Mouse (Mus musculus): ENCODE results near the gene Clptm1. TPM values are rescaled to one million over a fixed set of nuclear protein-coding genes. Genes with fewer than 3 reads are reported as not detected.

Clptm1 gene
- total RNA-seq, 2 experiments from 2014 or later = 77.3 to 85.5 TPM

DNA sequence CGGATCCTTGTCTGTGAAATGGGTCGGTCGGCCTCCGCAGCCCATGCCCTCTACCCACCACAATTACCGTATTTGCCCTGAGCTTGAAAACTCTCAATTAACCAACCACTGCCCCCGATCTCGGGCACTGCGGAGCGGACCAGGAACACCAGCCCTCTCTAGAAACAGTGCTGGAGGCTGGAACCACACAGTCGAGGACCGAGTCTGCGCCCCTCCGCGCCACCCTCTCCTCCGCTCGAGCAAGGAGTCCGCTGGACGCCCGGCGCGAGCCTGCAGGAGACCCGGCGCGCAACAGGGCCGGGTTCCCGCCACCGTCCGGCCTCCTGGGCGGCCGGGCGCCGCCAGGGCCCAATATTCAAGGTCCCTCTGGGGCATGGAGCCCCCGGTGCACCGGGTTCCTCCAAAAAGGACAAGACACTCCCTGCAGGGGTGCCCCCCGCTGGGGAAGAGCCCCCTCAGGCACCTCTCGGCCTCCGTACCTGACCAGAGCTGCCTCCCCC, 328 bp downstream of the Clptm1 start:
- DNase-seq = no peak

GRCm38 (mm10) chr7:19663940-19664339, 893 bp downstream of the Clptm1 start:
- no peak for DNase-seq

DNA sequence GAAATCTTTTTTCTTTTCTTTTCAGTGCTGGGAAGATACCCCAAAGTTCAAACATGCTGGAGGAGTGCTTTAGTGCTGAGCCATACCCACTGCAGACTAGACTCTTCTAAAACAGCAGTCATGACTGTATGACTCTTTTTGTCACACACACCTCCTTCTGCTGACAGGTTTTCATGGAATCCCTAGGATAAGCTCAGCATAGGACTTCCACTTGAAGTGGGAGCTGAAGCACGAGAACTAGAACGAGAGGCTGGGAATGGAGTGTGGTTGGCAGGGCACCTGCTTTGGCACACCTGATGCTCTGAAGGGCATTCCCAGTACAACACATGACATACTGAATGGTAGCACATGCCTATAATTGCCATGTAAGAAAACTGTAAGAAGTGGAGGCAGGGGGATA, 12.2 kb downstream of the Clptm1 start:
- DNase-seq = peak; percentile 78 to 84

- DNase-seq = no peak
These were observed 13.6 kb downstream of the Clptm1 start for GRCm38 (mm10) chr7:19651063-19651786.

- DNase-seq = no peak
These were observed 23.6 kb downstream of the Clptm1 start for GRCm38 (mm10) chr7:19641223-19641622.

DNA sequence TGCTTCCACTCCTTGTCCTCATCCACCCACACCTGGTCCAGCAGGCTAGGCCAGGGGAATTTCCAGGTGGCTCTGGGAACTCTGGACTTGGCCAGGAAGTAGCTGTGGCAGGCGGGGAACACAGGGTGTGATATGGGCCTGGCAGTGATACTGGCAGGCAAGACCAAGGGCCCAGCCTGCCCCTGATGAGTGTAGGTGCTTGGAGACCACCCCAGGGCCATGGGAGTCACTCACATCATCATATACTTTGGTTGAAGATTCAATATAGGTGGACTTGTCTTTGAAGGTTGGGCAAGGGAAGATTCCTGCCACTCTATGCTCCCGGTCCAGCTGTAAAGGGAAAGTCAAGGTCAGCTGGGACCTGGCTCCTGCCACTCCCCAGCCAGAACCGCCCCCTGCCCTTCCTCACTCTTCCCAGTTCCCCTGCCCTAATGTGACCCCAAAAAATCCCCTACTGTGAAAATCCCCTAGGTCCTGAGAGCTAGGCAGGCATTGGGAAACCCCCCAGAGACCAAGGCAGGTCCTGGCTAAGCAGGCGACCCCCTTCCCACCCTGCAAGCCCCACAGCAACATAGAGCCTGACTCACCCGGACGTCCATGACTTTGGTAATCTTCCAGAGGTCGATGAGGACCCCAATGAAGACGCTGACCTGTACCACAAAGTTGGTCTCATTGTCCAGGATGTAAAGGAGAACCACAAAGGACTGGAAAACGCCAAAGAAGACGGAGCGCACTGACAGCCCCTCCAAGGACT, 29.6 kb downstream of the Clptm1 start:
- DNase-seq = no peak

DNA sequence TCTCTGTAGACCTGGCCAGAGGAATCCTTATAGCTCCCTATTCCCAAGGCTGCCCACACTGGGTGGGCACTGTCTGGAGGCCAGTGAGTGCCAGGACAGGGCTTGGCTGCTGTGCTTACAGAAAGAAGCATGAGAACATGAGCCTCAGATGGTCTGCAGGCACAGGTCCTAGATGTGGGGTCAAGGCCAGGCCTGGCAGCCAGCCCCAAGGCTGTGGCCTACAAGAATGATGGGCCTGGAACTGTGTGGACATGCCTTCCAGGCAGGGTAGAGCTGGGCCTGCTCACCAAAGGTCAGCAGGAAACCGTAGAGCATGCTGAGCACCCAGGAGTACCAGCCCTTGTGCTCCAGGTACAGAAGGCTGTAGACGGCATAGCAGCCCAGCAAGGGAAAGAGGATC, 30.2 kb downstream of the Clptm1 start:
- DNase-seq = no peak

DNA sequence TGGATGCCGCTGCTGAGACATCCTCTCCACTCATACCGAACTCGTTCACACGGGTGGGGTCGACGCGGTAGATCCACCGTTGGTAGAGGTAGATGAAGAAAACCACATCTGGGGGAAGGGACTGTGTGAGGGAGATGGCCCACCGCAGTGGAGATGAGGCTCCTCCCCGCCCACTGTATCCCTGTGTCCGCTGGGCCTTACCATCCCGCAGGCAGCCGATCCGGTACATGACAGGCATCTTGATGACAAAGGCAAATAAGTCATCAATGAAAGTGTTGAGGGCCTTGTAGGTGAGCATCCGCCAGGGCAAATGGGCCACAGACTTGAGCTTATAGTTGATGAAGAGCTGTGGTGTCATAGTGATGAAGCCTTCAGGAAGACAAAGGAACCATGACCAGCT, 31.0 kb downstream of the Clptm1 start:
- no peak for DNase-seq

- no peak for DNase-seq
These were observed 31.6 kb downstream of the Clptm1 start for GRCm38 (mm10) chr7:19633197-19633596.

DNA sequence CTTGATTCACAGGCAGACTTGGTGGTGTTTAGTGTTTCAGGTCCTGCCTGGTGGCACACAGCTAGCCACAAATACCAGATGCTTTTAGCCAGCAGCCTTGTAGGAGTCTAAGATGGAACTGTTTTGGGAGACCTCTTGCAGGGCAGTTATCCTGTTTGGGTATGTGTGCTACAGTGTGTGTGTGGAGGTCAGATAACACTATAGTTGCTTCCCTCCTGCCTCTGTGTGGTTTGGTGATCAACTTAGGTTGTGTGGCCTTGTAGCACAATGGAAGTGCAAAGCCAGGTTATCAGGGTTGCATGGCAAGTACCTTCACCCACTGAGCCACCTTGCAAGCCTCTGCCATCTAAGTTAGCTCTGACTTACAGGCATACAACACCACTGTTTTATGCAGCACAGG, 32.1 kb downstream of the Clptm1 start:
- DNase-seq = no peak

- DNase-seq = no peak
These were observed 32.6 kb downstream of the Clptm1 start for GRCm38 (mm10) chr7:19632275-19632674.

GRCm38 (mm10) chr7:19629361-19629734, 35.5 kb downstream of the Clptm1 start, which contains the start of gene Relb:
TSS of gene Relb (minus strand) at chr7:19629438.
- peak; percentile 93 to 94 for DNase-seq

DNA sequence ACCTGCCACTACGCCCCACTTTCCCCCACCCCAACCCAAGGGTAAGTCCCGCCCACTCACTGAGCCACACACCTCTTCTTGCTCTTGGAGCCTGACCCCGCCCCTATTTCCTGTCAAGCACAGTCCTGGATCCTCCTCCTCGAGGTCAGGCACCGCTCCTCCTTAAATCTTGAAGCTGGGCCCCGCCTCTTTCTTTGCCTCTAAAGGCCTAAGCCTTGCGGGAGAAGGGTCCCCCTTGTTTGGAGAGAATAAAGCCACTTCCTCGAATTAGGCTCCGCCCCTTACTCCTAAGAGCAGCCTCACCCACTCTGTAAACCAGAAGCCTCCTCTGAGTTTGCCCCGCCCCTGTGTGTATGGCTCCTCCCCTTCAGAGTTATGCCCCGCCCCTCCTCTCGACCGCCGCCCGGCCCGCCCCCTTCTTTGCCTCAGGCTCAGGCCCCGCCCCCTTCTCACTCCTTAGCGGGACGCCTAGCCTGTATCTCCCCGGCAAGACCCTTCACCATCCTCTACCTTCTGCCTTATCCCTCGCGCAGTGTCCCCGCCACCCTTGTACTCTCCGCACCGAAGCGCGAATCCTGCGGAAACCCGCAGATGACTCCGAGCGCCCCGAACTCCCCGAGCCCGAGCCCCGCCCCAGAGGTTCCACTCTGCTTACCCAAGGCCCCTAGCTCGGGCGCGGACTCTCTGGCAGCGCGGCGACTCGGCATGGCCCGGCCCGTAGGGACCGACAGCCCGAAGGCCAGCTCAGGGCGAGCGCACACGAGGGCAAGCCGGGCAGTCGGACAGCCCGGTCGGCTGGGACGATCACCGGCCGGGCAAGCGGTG, 36.1 kb downstream of the Clptm1 start:
- DNase-seq = peak; percentile 98

DNA sequence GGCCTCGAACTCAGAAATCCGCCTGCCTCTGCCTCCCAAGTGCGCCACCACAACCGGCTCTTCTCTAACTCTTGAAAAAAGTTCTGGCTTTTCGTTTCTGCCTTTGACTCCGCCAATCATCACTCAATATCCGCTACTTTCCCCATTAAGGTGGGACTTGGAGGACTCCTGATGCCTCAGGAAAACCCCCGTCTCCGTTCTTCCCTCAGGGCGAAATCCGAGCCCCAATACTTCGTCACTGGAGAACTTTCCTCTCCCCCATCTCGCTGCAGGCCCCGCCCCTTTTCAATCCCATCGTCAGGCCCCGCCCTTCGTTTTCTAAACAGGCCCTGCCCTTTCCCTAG, 36.7 kb downstream of the Clptm1 start:
- no peak for DNase-seq

DNA sequence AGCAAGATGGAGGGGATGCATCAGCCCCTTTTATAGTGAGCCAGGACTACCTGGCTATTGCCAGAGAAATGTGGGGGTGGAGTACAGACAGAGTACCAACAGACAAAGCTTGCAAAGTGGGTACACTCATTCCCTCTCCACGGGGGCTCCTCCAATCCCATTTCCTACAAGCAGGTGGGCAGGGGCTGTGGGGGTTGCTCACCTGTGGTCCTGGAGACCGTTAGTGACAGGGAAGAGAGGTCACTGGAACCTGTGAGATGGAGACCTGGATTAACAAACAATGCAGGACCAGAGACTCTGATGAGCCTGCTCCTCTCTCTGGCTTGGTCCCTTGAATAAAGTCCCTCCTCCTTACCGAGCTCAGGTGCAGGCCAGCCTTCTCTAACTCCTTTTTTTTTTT, 37.1 kb downstream of the Clptm1 start:
- peak in 1 of 2 experiments; percentile 19 for DNase-seq

DNA sequence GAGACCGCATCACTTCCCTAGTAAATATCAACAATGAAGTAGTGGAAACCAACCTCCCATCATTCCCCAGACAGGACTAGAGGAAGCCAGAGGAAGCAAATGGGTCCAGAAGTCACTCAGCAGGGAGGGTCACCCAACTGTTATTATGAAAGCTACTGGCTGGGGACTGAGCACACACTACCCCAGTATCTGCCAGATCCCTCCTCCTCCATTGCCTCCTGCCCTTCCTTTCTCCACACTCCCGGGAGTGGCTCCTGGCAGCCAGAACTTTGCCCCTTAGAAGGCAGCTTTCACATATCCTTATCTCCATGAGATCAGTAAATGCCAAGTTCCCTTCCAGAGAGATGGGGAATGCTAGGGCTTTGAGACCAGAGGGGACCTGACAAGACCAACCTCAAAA, 41.4 kb downstream of the Clptm1 start:
- DNase-seq = no peak

- no peak for DNase-seq
These were observed 42.6 kb downstream of the Clptm1 start for GRCm38 (mm10) chr7:19622241-19622640.

DNA sequence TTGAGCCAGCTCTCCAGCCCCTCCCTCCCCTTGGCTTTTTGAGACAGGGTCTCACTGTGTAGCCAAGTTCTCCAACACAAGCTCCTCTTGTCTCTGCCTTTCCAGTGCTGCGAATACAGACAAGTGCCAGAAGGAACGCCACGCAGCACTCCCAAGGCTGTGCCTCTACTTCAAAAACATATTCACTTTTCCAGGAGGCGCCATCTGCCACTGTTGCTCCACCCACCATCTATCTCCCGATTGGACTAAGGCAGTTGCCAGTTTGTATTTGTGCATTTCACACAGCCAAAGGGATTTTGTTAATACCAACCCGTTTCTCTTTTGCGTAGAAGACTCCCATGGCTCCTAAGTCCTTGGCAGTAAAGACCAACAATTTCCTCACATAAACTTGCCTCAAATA, 44.0 kb downstream of the Clptm1 start:
- DNase-seq = no peak

GRCm38 (mm10) chr7:19619004-19619801, 45.6 kb downstream of the Clptm1 start:
- DNase-seq = peak; percentile 78 to 87

- DNase-seq = no peak
These were observed 49.7 kb downstream of the Clptm1 start for GRCm38 (mm10) chr7:19615036-19615577.

GRCm38 (mm10) chr7:19610969-19611368, 53.9 kb downstream of the Clptm1 start:
- no peak for DNase-seq
